Mouse (Mus musculus): ENCODE measurements around the gene Cyp2u1.
A peak's percentile ranks its signal among the peaks of the same experiment; 100 is the strongest.

The Cyp2u1 gene

DNA sequence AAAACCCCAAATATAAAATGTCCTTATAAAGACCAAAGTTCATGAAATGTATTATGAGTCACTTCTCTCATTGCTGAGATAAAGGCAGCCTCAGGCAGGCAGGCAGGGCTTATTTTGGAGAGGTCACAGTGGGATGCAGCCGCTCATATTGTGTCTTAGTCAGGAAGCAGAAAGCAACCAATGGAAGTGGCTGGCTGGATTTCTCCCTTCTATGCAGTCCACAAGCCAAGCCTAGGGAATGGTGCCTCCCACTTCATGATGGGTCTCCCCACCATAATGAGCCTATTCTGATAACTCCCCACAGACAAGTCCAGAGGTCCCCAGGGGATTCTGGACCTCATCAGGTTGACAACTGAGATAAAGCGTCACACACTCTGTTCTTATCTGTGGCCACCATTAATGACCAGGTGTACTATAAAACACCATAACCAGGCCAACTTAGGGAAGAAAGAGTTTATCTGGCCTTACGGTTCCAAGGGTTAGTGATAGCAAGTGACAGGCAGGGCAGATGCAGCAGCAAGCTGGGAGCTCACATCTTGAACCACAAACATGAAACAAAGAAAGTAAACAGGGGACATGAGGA, 47.5 kb downstream of the Cyp2u1 start:
- DNase-seq (ENCODE audit: low spot score) = no peak

- no peak for DNase-seq (ENCODE audit: low spot score)
These were observed 48.0 kb downstream of the Cyp2u1 start for GRCm38 (mm10) chr3:131254991-131255390.

- no peak for DNase-seq (ENCODE audit: low spot score)
These were observed 51.4 kb downstream of the Cyp2u1 start for GRCm38 (mm10) chr3:131251601-131252000.

- DNase-seq (ENCODE audit: low spot score) = no peak
These were observed 52.0 kb downstream of the Cyp2u1 start for GRCm38 (mm10) chr3:131250978-131251377.

GRCm38 (mm10) chr3:131250283-131250682, 52.7 kb downstream of the Cyp2u1 start:
- no peak for DNase-seq (ENCODE audit: low spot score)

- no peak for DNase-seq (ENCODE audit: low spot score)
These were observed 54.6 kb downstream of the Cyp2u1 start for GRCm38 (mm10) chr3:131248444-131248843.

- DNase-seq (ENCODE audit: low spot score) = no peak
These were observed 55.2 kb downstream of the Cyp2u1 start for GRCm38 (mm10) chr3:131247851-131248250.

DNA sequence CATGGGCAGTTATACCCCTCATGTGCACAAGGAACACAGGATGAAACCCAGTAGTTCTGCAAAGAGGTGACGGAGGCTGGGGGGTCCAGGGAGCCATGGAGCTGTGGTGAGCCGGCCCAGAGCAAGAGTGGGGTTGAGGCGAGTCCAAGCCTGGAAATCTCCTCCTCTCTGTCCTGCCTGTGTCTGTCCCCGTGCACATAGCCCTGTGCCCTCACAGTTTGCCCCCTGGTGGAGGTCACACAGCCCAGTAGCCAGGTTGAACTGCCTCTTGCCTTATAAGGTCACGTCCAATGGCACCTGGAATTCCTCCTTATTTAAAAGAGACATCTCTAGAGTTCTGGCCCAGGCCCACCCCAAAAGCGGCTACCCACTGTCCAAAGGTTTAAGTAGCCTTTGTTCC, 55.6 kb downstream of the Cyp2u1 start:
- no peak for DNase-seq (ENCODE audit: low spot score)

DNA sequence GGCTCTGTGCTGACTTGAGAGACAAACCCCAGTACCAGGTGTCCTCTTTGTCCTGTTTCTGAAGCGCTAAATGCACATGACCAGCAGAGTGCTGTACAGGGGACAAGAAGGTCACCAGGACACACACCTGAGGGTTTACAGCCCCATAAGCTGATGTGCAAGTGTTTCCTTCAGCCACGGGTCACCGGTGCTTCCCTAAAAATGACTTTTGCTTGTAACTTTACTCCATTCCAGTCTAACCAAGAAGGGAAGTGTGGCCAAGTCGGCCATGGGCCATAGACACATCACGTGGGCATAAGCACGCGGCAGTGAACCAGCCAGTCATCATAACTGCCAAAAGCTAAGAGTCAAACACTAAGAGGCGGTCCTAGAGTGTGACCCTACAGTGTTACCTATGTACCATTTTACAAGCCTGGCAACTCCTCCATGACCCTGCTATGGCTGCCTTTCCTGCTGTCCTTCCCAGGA, 56.4 kb downstream of the Cyp2u1 start:
- no peak for DNase-seq (ENCODE audit: low spot score)

- peak; percentile 12 for DNase-seq (ENCODE audit: low spot score)
These were observed 57.1 kb downstream of the Cyp2u1 start for GRCm38 (mm10) chr3:131245766-131246578.

All from ovary, postnatal 10 days (tissue).